Mouse (Mus musculus): ENCODE results near the gene Cenpf. TPM values are rescaled to one million over a fixed set of nuclear protein-coding genes. Genes with fewer than 3 reads are reported as not detected.

Gene Cenpf
- polyA plus RNA-seq, 1 experiment from 2014 or later = 18.9 TPM

GRCm38 (mm10) chr1:189689050-189689833, 1.4 kb upstream of the Cenpf start:
- Histone ChIP-seq H3K9ac (ENCODE audit: low read depth, low read length) (no peak overlapping the region), H3K27me3 (replicated peaks; ENCODE audit: control insufficient read depth, insufficient read depth, low read length) (no peaks in the 10 kb centered on the region), H3K9me3 (ENCODE audit: control insufficient read depth) (no peaks in the 10 kb centered on the region), H3K4me1 (replicated peaks; ENCODE audit: control insufficient read depth, insufficient read depth, low read length) (0 out of 2 replicates have a peak, but pooled peaks cover 4% of the 10 kb centered on the region), H3K4me2 (replicated peaks; ENCODE audit: low read depth) (peak overlapping the region; percentile 90), H3K4me3 (ENCODE audit: low read depth, low read length) (0 out of 2 replicates have a peak overlapping the region, but pooled peaks have one; percentile 74), H3K36me3 (ENCODE audit: control insufficient read depth, insufficient read depth) (no peaks in the 10 kb centered on the region), H3K27ac (ENCODE audit: low read depth, low read length) (no peak overlapping the region)
- 30% methylated on average over 4 of the region's 4 CpGs for WGBS
- TF ChIP-seq CTCF (IDR thresholded peaks at IDR 0.05; ENCODE audit: low read depth) = no peak
- ATAC-seq = no peak

- TF ChIP-seq CTCF (IDR thresholded peaks at IDR 0.05; ENCODE audit: low read depth) = 0 out of 2 replicates have a peak, but pooled peaks have one; percentile 11
- peaks cover 4% of the 10 kb centered on the region; the same call in 1 of the 2 replicates for H3K36me3 ChIP-seq (ENCODE audit: control insufficient read depth, insufficient read depth)
- peak overlapping the region; percentile 90 for H3K4me2 ChIP-seq (replicated peaks; ENCODE audit: low read depth)
- no peaks in the 10 kb centered on the region for H3K27me3 ChIP-seq (replicated peaks; ENCODE audit: control insufficient read depth, insufficient read depth, low read length)
- no peak overlapping the region for H3K9ac ChIP-seq (ENCODE audit: low read depth, low read length)
- 0 out of 2 replicates have a peak, but pooled peaks cover 4% of the 10 kb centered on the region for H3K4me1 ChIP-seq (replicated peaks; ENCODE audit: control insufficient read depth, insufficient read depth, low read length)
- no peak overlapping the region for H3K27ac ChIP-seq (ENCODE audit: low read depth, low read length)
- peak overlapping the region; percentile 74 for H3K4me3 ChIP-seq (ENCODE audit: low read depth, low read length)
- no peaks in the 10 kb centered on the region for H3K9me3 ChIP-seq (ENCODE audit: control insufficient read depth)
- under 1% methylated on average over 15 of the region's 15 CpGs for WGBS
- no peak; the same call in 1 of the 2 replicates for ATAC-seq
Measured at GRCm38 (mm10) chr1:189688388-189688750, 483 bp upstream of the Cenpf start.

GRCm38 (mm10) chr1:189686025-189686424, 1.9 kb downstream of the Cenpf start:
- no peaks in the 10 kb centered on the region for H3K27me3 ChIP-seq (replicated peaks; ENCODE audit: control insufficient read depth, insufficient read depth, low read length)
- peaks cover 21% of the 10 kb centered on the region for H3K36me3 ChIP-seq (ENCODE audit: control insufficient read depth, insufficient read depth)
- H3K4me3 ChIP-seq (ENCODE audit: low read depth, low read length) = no peak overlapping the region
- no peak overlapping the region for H3K9ac ChIP-seq (ENCODE audit: low read depth, low read length)
- TF ChIP-seq CTCF (IDR thresholded peaks at IDR 0.05; ENCODE audit: low read depth) = no peak
- H3K9me3 ChIP-seq (ENCODE audit: control insufficient read depth) = no peaks in the 10 kb centered on the region
- 0 out of 2 replicates have a peak, but pooled peaks cover 4% of the 10 kb centered on the region for H3K4me1 ChIP-seq (replicated peaks; ENCODE audit: control insufficient read depth, insufficient read depth, low read length)
- WGBS = 70% methylated on average over 6 of the region's 6 CpGs
- H3K4me2 ChIP-seq (replicated peaks; ENCODE audit: low read depth) = no peak overlapping the region
- no peak for ATAC-seq
- H3K27ac ChIP-seq (ENCODE audit: low read depth, low read length) = no peak overlapping the region

DNA sequence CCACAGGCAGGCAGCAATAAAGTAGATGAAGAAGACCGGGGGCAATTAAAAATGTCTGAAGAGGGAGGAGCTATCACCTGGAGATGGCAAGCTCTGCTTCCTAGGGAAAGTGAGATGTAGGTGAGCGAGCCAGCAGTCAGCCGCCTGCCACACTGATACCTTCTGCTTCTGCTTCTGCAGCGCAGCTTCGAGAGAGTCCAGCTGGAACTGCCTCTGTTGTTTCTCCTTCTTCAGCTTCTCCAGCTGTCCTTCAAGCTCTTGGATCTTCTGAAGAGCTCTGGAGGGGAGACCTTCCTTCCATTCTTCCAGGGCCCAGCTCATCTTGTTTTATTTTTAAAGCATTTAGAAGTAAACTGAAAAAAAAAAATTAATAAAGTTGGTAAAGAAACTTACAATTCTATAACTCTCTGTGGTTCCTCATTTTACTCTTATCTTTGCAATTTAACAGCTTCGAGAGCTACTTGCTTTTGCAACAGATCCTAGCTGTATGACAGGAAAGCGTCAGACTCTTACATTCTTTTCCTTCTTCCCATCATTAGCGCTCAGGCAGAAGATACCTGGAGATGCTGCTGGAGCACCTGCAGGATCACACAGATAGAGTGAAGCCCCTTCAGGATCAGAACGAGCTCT, 3.0 kb downstream of the Cenpf start:
- Histone ChIP-seq H3K27me3 (replicated peaks; ENCODE audit: control insufficient read depth, insufficient read depth, low read length) (no peaks in the 10 kb centered on the region), H3K4me3 (ENCODE audit: low read depth, low read length) (no peak overlapping the region), H3K36me3 (ENCODE audit: control insufficient read depth, insufficient read depth) (peaks cover 31% of the 10 kb centered on the region), H3K27ac (ENCODE audit: low read depth, low read length) (no peak overlapping the region), H3K4me2 (replicated peaks; ENCODE audit: low read depth) (no peak overlapping the region), H3K9me3 (ENCODE audit: control insufficient read depth) (no peaks in the 10 kb centered on the region), H3K4me1 (replicated peaks; ENCODE audit: control insufficient read depth, insufficient read depth, low read length) (0 out of 2 replicates have a peak, but pooled peaks cover 4% of the 10 kb centered on the region), H3K9ac (ENCODE audit: low read depth, low read length) (no peak overlapping the region)
- 89% methylated on average over 9 of the region's 9 CpGs for WGBS
- ATAC-seq = no peak
- no peak for TF ChIP-seq CTCF (IDR thresholded peaks at IDR 0.05; ENCODE audit: low read depth)

DNA sequence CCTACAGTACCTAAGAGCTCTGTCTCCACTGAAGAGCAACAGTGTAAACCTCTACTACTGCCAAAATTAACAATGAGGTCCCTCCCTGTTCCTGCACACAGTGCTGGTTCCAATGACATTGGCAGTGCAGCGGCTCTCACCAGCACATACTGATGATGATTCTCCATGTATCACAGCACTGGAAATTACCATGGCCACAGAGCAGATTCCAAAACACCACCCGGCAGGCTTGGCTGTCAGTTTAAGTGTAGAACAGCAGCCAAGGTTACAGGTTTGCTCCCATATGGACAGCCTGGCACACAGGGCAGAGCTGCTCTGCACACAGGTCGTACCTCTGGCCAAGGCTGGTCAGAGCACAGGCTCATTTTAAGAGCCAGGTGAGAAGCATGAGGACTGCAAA, 8.3 kb downstream of the Cenpf start:
- Histone ChIP-seq H3K27ac (ENCODE audit: low read depth, low read length) (no peak overlapping the region), H3K4me3 (ENCODE audit: low read depth, low read length) (no peak overlapping the region), H3K9me3 (ENCODE audit: control insufficient read depth) (no peaks in the 10 kb centered on the region), H3K36me3 (ENCODE audit: control insufficient read depth, insufficient read depth) (peaks cover 52% of the 10 kb centered on the region), H3K4me2 (replicated peaks; ENCODE audit: low read depth) (no peak overlapping the region), H3K9ac (ENCODE audit: low read depth, low read length) (no peak overlapping the region), H3K4me1 (replicated peaks; ENCODE audit: control insufficient read depth, insufficient read depth, low read length) (no peaks in the 10 kb centered on the region), H3K27me3 (replicated peaks; ENCODE audit: control insufficient read depth, insufficient read depth, low read length) (no peaks in the 10 kb centered on the region)
- no peak for ATAC-seq
- no peak for TF ChIP-seq CTCF (IDR thresholded peaks at IDR 0.05; ENCODE audit: low read depth)
- 98% methylated on average over 3 of the region's 3 CpGs for WGBS

DNA sequence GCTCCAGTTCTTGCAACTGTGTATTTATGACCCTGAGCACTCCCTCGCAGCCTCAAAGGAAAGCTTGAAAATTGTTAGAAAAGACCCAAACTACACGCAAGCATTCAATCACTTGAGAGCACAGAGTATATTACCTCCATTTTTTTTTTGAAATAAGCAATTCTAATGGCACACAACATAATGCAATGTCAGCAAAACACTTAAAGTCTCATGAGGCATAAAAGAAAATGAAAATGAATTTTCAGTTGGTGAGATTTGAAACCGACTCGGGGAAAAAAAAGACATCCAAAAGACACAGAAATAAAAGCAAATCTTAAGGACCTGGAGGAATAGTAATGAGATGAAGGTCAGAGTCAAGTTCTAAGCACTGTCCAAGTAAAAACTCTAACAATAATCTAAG, 11.9 kb downstream of the Cenpf start:
- H3K9me3 ChIP-seq (ENCODE audit: control insufficient read depth) = no peaks in the 10 kb centered on the region
- H3K27me3 ChIP-seq (replicated peaks; ENCODE audit: control insufficient read depth, insufficient read depth, low read length) = no peaks in the 10 kb centered on the region
- H3K9ac ChIP-seq (ENCODE audit: low read depth, low read length) = no peak overlapping the region
- ATAC-seq = no peak
- no peak for TF ChIP-seq CTCF (IDR thresholded peaks at IDR 0.05; ENCODE audit: low read depth)
- H3K4me2 ChIP-seq (replicated peaks; ENCODE audit: low read depth) = no peak overlapping the region
- WGBS = 86% methylated on average over 4 of the region's 4 CpGs
- no peak overlapping the region for H3K27ac ChIP-seq (ENCODE audit: low read depth, low read length)
- H3K4me3 ChIP-seq (ENCODE audit: low read depth, low read length) = no peak overlapping the region
- H3K4me1 ChIP-seq (replicated peaks; ENCODE audit: control insufficient read depth, insufficient read depth, low read length) = no peaks in the 10 kb centered on the region
- H3K36me3 ChIP-seq (ENCODE audit: control insufficient read depth, insufficient read depth) = peaks cover 34% of the 10 kb centered on the region
